Mouse (Mus musculus) frontal cortex, postnatal 10 days (tissue): Measurements from ENCODE around the gene Hoxa9.

Source experiments
- DNase-seq, 2 experiments: peaks; one replicate each; pipeline ENCODE4 v3.0.0; 2022; ENCODE audit warnings: low spot score in 2 of 2, mixed read lengths in 1 of 2

The Hoxa9 gene

GRCm38 (mm10) chr6:52244471-52245039 is 13.7 kb upstream of the Hoxa9 start:
- no peak for DNase-seq

GRCm38 (mm10) chr6:52243681-52244121 is 12.8 kb upstream of the Hoxa9 start:
- no peak for DNase-seq

- DNase-seq, result no peak
These were observed 12.0 kb upstream of the Hoxa9 start for GRCm38 (mm10) chr6:52242801-52243332.

GRCm38 (mm10) chr6:52241001-52241621 is 10.2 kb upstream of the Hoxa9 start:
- no peak for DNase-seq

- DNase-seq, result no peak
These were observed 9.6 kb upstream of the Hoxa9 start, which contains the start of gene Hoxa10 for GRCm38 (mm10) chr6:52240389-52241000. TSS of gene Hoxa10 (minus strand) at chr6:52240854.

GRCm38 (mm10) chr6:52239625-52240388 is 8.9 kb upstream of the Hoxa9 start:
- DNase-seq, result no peak

GRCm38 (mm10) chr6:52238976-52239375 is 8.1 kb upstream of the Hoxa9 start:
- DNase-seq, result no peak

- no peak for DNase-seq
These were observed 7.3 kb upstream of the Hoxa9 start for GRCm38 (mm10) chr6:52238155-52238545.

- no peak for DNase-seq
These were observed 6.7 kb upstream of the Hoxa9 start for GRCm38 (mm10) chr6:52237346-52238154.

- no peak for DNase-seq
These were observed 5.9 kb upstream of the Hoxa9 start for GRCm38 (mm10) chr6:52236806-52237205.

- DNase-seq, result no peak
These were observed 5.0 kb upstream of the Hoxa9 start for GRCm38 (mm10) chr6:52235866-52236265.

- no peak for DNase-seq
These were observed 4.4 kb upstream of the Hoxa9 start for GRCm38 (mm10) chr6:52235267-52235666.

- no peak for DNase-seq
These were observed 3.7 kb upstream of the Hoxa9 start for GRCm38 (mm10) chr6:52234428-52235140.

GRCm38 (mm10) chr6:52233546-52234427 is 2.9 kb upstream of the Hoxa9 start:
- no peak for DNase-seq

- DNase-seq, result no peak
These were observed 2.2 kb upstream of the Hoxa9 start for GRCm38 (mm10) chr6:52232984-52233545.

GRCm38 (mm10) chr6:52232568-52232965 is 1.7 kb upstream of the Hoxa9 start:
- DNase-seq, result no peak

- no peak for DNase-seq
These were observed 1.1 kb upstream of the Hoxa9 start for GRCm38 (mm10) chr6:52231885-52232567.

- DNase-seq, result no peak
These were observed 1.1 kb downstream of the Hoxa9 start for GRCm38 (mm10) chr6:52229558-52230416.
